Mouse (Mus musculus) erythroblast, embryonic 14.5 days (primary cell): ENCODE data around the gene Olfr920.

ENCODE experiments used
- GATA1 ChIP-seq: IDR thresholded peaks from 2 replicates; pipeline ENCODE4 v1.6.1; 2012; ENCODE audit warnings: low read length, inconsistent platforms, mixed read lengths
- TAL1 ChIP-seq: IDR thresholded peaks from 3 replicates; pipeline ENCODE4 v1.6.1; 2012; ENCODE audit warnings: low read length, inconsistent platforms, mixed read lengths

DNA sequence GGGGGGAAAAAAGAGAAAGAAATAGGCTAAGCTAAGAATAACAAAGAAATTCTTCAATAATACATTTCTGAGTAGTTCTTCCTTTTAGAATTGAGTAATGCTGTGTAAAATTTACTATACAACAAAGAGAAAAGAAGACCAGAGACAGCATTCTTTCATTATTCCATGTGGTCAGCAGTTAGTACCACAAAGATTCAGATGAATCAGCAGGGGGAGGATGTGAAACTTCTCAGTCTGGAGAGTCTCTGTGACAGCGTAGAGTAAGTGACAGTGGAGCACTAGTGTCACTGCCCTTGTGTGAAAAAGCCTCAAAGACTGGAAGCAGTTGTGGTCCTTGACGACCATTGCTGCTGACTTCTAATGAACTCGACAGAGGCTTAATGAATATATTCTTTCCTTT, 23.9 kb upstream of the Olfr920 start:
- no peak for TF ChIP-seq GATA1
- TF ChIP-seq TAL1, result no peak
